Mouse (Mus musculus) kidney, embryonic 16.5 days (tissue): ENCODE measurements around the gene St6galnac3. TPM values are rescaled to one million over a fixed set of nuclear protein-coding genes. Genes with fewer than 3 reads are reported as not detected.

Experiments
- ATAC-seq: fragments of 200-750 bp; cut with Nextera tagmentation; 2 replicates; pipeline ENCODE4 v1.8.0; 2017; ENCODE audit warnings: moderate TSS enrichment; ENCODE audit not compliant: low FRiP score, low TSS enrichment
- H3K27ac ChIP-seq: fragments of 300-500 bp; sonication (generic); 2 replicates; pipeline ENCODE4 v1.5.1; 2014; ENCODE audit warnings: low read length
- H3K27me3 ChIP-seq: fragments of 300-500 bp; sonication (generic); 2 replicates; pipeline ENCODE4 v1.6.1; 2014; ENCODE audit warnings: low read length, control low read depth, mixed read lengths; ENCODE audit not compliant: insufficient read depth
- H3K36me3 ChIP-seq: fragments of 300-500 bp; sonication (generic); 2 replicates; pipeline ENCODE4 v1.6.1; 2014; ENCODE audit warnings: low read length, control low read depth, mixed read lengths; ENCODE audit not compliant: insufficient read depth
- H3K4me1 ChIP-seq: fragments of 300-500 bp; sonication (generic); 2 replicates; pipeline ENCODE4 v1.6.1; 2014; ENCODE audit warnings: low read length, control low read depth, mixed read lengths; ENCODE audit not compliant: insufficient read depth
- H3K4me2 ChIP-seq: fragments of 300-500 bp; sonication (generic); replicated peaks from 2 replicates; pipeline ENCODE4 v1.6.1; 2014; ENCODE audit warnings: low read depth, low read length
- H3K4me3 ChIP-seq: fragments of 300-500 bp; sonication (generic); 2 replicates; pipeline ENCODE4 v1.5.1; 2014; ENCODE audit warnings: mild to moderate bottlenecking, low read length
- H3K9ac ChIP-seq: fragments of 300-500 bp; sonication (generic); replicated peaks from 2 replicates; pipeline ENCODE4 v1.6.1; 2014; ENCODE audit warnings: low read length
- H3K9me3 ChIP-seq: fragments of 300-500 bp; sonication (generic); 2 replicates; pipeline ENCODE4 v1.6.1; 2016; ENCODE audit warnings: low read length, control low read depth
- WGBS: fragments of 180-500 bp; shearing (Covaris S2); extraction: QIAGEN DNeasy Blood & Tissue Kit; methylation state at CpG from one replicate; pipeline ENCODE4 v1.1.7; 2014; 5-methylcytosine and 5-hydroxymethylcytosine counted together
- polyA plus RNA-seq: library from polyadenylated mRNA; unstranded; fragments of >200 nt; fragmentation: Nextera tagmentation; extraction: Ambion mirVana; gene quantifications from 2 replicates; pipeline ENCODE4 v1.2.1, GENCODE M21; 2015

Gene St6galnac3
- polyA plus RNA-seq, 1 experiment from 2014 or later: 75.8 TPM

GRCm38 (mm10) chr3:153432053-153432816 is 292.7 kb downstream of the St6galnac3 start:
- Histone ChIP-seq H3K27ac (no peak overlapping the region), H3K27me3 (no peaks in the 10 kb centered on the region), H3K4me1 (peaks cover 20% of the 10 kb centered on the region), H3K9ac (no peak overlapping the region), H3K9me3 (no peaks in the 10 kb centered on the region), H3K4me2 (no peak overlapping the region), H3K36me3 (no peaks in the 10 kb centered on the region), H3K4me3 (no peak overlapping the region)
- WGBS: 86% methylated on average over 6 of the region's 6 CpGs
- no peak for ATAC-seq

- Histone ChIP-seq H3K9me3 (no peaks in the 10 kb centered on the region), H3K27me3 (no peaks in the 10 kb centered on the region), H3K4me2 (no peak overlapping the region), H3K4me1 (peaks cover 20% of the 10 kb centered on the region), H3K9ac (no peak overlapping the region), H3K27ac (no peak overlapping the region), H3K36me3 (no peaks in the 10 kb centered on the region), H3K4me3 (no peak overlapping the region)
- ATAC-seq: no peak
- WGBS: 29% methylated on average over 8 of the region's 8 CpGs
Observed at GRCm38 (mm10) chr3:153429840-153430239, 295.1 kb downstream of the St6galnac3 start.

- no peak overlapping the region for H3K27ac ChIP-seq
- ATAC-seq: no peak
- no peaks in the 10 kb centered on the region for H3K27me3 ChIP-seq
- no peak overlapping the region for H3K4me3 ChIP-seq
- H3K36me3 ChIP-seq: no peaks in the 10 kb centered on the region
- no peak overlapping the region for H3K4me2 ChIP-seq
- H3K9ac ChIP-seq: no peak overlapping the region
- H3K9me3 ChIP-seq: no peaks in the 10 kb centered on the region
- WGBS: 46% methylated on average over 7 of the region's 7 CpGs
- H3K4me1 ChIP-seq: peaks cover 30% of the 10 kb centered on the region
Observed at GRCm38 (mm10) chr3:153421918-153422290, 303.1 kb downstream of the St6galnac3 start.

DNA sequence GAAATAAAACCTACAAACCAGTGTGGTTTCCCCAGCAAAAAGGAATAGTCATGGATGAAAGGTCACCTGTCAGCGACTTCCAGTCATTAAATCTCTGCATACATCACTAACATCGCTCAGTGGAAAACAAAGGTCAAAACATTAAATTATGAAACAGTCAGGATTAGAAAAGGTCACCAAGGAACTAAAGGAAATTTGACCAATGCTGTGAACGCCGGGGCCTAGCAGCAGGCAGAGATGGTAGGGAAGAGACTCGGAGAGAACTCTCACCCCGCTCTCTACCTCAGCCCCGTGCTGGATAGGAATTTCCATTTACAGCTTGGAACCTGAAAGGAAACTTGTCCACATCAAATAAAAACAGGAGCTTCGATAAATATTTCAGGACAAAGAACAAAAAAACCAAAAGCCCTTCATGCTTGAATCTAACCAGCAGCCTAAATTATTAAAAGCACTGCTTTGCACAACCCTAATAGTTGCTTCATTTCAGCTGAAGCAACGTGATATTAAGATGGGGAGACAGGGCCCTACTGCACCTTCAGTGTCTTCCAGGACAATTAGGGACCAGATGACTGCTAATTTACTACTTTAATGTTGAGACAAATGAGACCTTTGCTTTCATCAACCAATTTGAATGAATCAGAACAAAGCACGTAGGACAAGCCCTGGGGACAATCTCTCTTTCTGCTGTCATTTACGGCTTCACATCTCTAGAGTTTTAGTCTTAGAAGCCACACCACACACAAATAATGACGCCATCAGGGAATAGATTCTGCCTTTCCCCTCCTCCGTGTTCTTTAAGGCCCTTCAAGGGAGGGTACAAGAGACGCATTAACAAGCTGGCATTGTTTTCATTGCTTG is 303.7 kb downstream of the St6galnac3 start:
- Histone ChIP-seq H3K9ac (no peak overlapping the region), H3K9me3 (no peaks in the 10 kb centered on the region), H3K36me3 (no peaks in the 10 kb centered on the region), H3K4me2 (no peak overlapping the region), H3K27me3 (no peaks in the 10 kb centered on the region), H3K4me1 (peaks cover 34% of the 10 kb centered on the region), H3K27ac (no peak overlapping the region), H3K4me3 (no peak overlapping the region)
- 42% methylated on average over 14 of the region's 14 CpGs for WGBS
- ATAC-seq: no peak

GRCm38 (mm10) chr3:153419331-153419730 is 305.6 kb downstream of the St6galnac3 start:
- Histone ChIP-seq H3K4me2 (no peak overlapping the region), H3K9ac (no peak overlapping the region), H3K27ac (no peak overlapping the region), H3K36me3 (no peaks in the 10 kb centered on the region), H3K9me3 (no peaks in the 10 kb centered on the region), H3K27me3 (no peaks in the 10 kb centered on the region), H3K4me3 (no peak overlapping the region), H3K4me1 (peaks cover 34% of the 10 kb centered on the region)
- no peak for ATAC-seq
- 76% methylated on average over 7 of the region's 7 CpGs for WGBS

- H3K4me2 ChIP-seq: no peak overlapping the region
- no peak for ATAC-seq
- no peak overlapping the region for H3K9ac ChIP-seq
Observed at GRCm38 (mm10) chr3:153417001-153417400, 308.0 kb downstream of the St6galnac3 start.

GRCm38 (mm10) chr3:153416383-153416782 is 308.6 kb downstream of the St6galnac3 start:
- Histone ChIP-seq H3K27ac (no peak overlapping the region), H3K9me3 (no peaks in the 10 kb centered on the region), H3K36me3 (no peaks in the 10 kb centered on the region), H3K4me3 (no peak overlapping the region), H3K4me1 (peaks cover 23% of the 10 kb centered on the region), H3K27me3 (no peaks in the 10 kb centered on the region), H3K4me2 (no peak overlapping the region), H3K9ac (no peak overlapping the region)
- no peak for ATAC-seq
- 69% methylated on average over 4 of the region's 4 CpGs for WGBS

More at GRCm38 (mm10) chr3:153417001-153417400, 308.0 kb downstream of the St6galnac3 start:
- Histone ChIP-seq H3K36me3 (no peaks in the 10 kb centered on the region), H3K9me3 (no peaks in the 10 kb centered on the region), H3K4me3 (no peak overlapping the region), H3K27me3 (no peaks in the 10 kb centered on the region), H3K27ac (no peak overlapping the region), H3K4me1 (peaks cover 29% of the 10 kb centered on the region)
- 65% methylated on average over 9 of the region's 9 CpGs for WGBS

- no peak overlapping the region for H3K4me2 ChIP-seq
- peaks cover 6% of the 10 kb centered on the region; the same call in 1 of the 2 replicates for H3K4me1 ChIP-seq
- no peaks in the 10 kb centered on the region for H3K9me3 ChIP-seq
- no peak overlapping the region for H3K4me3 ChIP-seq
- H3K27me3 ChIP-seq: no peaks in the 10 kb centered on the region
- no peak overlapping the region for H3K9ac ChIP-seq
- H3K27ac ChIP-seq: no peak overlapping the region
- WGBS: 63% methylated on average over 2 of the region's 2 CpGs
- no peak for ATAC-seq
- H3K36me3 ChIP-seq: peaks cover 3% of the 10 kb centered on the region; the same call in 1 of the 2 replicates
Observed at GRCm38 (mm10) chr3:153414132-153414531, 310.8 kb downstream of the St6galnac3 start.

DNA sequence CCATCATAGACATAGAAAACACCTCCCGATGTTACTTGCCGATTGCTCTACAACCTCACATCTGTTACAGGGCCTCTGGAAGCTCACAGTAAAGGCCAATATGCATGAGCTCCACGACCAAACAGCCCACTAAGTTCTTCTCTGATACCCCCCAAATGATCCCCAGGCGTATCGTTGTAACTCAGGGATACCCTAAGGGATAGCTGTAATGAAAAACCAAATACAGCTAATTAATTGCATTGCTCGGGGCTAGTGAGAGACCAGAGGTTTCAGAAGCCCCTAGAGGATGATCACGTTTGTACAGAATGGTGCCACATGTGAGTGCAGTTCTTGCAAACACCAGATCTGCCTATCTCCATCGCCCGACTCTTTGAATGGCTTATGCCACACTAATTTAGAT is 315.7 kb downstream of the St6galnac3 start:
- H3K9ac ChIP-seq: no peak overlapping the region
- H3K36me3 ChIP-seq: peaks cover 3% of the 10 kb centered on the region; the same call in 1 of the 2 replicates
- WGBS: 81% methylated on average over 9 of the region's 9 CpGs

More for the DNA sequence above, 315.7 kb downstream of the St6galnac3 start:
- no peak overlapping the region for H3K4me2 ChIP-seq
- H3K9me3 ChIP-seq: no peaks in the 10 kb centered on the region
- H3K27me3 ChIP-seq: no peaks in the 10 kb centered on the region
- H3K4me1 ChIP-seq: no peaks in the 10 kb centered on the region; the same call in none of the 2 replicates
- ATAC-seq: no peak
- H3K4me3 ChIP-seq: no peak overlapping the region
- no peak overlapping the region for H3K27ac ChIP-seq
